Mouse (Mus musculus) bone marrow macrophage, adult 2 months (primary cell): ENCODE measurements around the gene Gm16223. TPM values are rescaled to one million over a fixed set of nuclear protein-coding genes. Genes with fewer than 3 reads are reported as not detected.

Source experiments
- H3K27ac ChIP-seq: 2 replicates; pipeline ENCODE4 v1.5.1; 2012; ENCODE audit warnings: low read depth, low read length; ENCODE audit not compliant: insufficient read depth
- H3K4me1 ChIP-seq: 2 replicates; pipeline ENCODE4 v1.6.1; 2012; ENCODE audit warnings: low read length; ENCODE audit not compliant: control insufficient read depth, insufficient read depth
- H3K4me3 ChIP-seq: 2 replicates; pipeline ENCODE4 v1.5.1; 2012; ENCODE audit warnings: mild to moderate bottlenecking, low read length, moderate library complexity; ENCODE audit not compliant: insufficient read depth
- CTCF ChIP-seq: IDR thresholded peaks from 2 replicates; pipeline ENCODE4 v1.5.1; 2012; ENCODE audit warnings: low read depth, mild to moderate bottlenecking, low read length, moderate library complexity
- POLR2A ChIP-seq: IDR thresholded peaks from 2 replicates; pipeline ENCODE4 v1.6.1; 2012; ENCODE audit warnings: mild to moderate bottlenecking, low read depth, low read length, borderline replicate concordance
- polyA plus RNA-seq: library from polyadenylated mRNA; stranded (reverse); fragments of >200 nt; gene quantifications from 2 replicates; pipeline ENCODE4 v1.2.4, GENCODE M21; 2012; ENCODE audit not compliant: missing spikeins, insufficient read depth, insufficient read length

The Gm16223 gene
- polyA plus RNA-seq, 1 experiment: 0.43 TPM

GRCm38 (mm10) chr5:42125562-42125961 lies 57.8 kb downstream of the Gm16223 start:
- H3K4me3 ChIP-seq: no peak overlapping the region
- H3K27ac ChIP-seq: no peak overlapping the region
- H3K4me1 ChIP-seq: no peaks in the 10 kb centered on the region
- TF ChIP-seq CTCF: no peak
- TF ChIP-seq POLR2A: no peak

GRCm38 (mm10) chr5:42155626-42156025 lies 87.9 kb downstream of the Gm16223 start:
- Histone ChIP-seq H3K27ac (no peak overlapping the region), H3K4me3 (no peak overlapping the region), H3K4me1 (no peaks in the 10 kb centered on the region)
- TF ChIP-seq CTCF (no peak), POLR2A (no peak)

DNA sequence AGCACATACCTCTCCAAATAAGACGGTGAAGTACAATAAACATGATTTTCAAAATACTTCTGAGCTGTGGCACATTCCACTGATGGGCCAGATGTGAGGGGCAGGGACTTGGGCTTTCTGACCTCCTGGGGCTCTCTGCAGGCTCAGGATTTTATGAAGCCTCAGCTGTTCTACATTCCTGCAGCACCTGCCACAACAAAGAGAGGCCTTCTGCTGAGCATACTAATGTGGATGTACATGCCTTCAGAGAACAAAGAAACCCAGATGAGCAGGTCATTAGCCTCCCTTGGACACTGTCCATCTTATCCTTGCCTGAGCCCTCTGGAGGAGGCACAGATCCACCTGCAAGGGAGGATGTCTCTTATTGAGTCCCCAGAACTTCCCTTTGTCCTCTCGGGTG lies 97.0 kb downstream of the Gm16223 start:
- Histone ChIP-seq H3K4me1 (no peaks in the 10 kb centered on the region), H3K27ac (no peak overlapping the region), H3K4me3 (no peak overlapping the region)
- no peak for TF ChIP-seq POLR2A
- no peak for TF ChIP-seq CTCF

- Histone ChIP-seq H3K27ac (no peak overlapping the region), H3K4me3 (no peak overlapping the region), H3K4me1 (no peaks in the 10 kb centered on the region)
- no peak for TF ChIP-seq CTCF
- TF ChIP-seq POLR2A: no peak
Measured at GRCm38 (mm10) chr5:42166311-42166710, 98.6 kb downstream of the Gm16223 start.

DNA sequence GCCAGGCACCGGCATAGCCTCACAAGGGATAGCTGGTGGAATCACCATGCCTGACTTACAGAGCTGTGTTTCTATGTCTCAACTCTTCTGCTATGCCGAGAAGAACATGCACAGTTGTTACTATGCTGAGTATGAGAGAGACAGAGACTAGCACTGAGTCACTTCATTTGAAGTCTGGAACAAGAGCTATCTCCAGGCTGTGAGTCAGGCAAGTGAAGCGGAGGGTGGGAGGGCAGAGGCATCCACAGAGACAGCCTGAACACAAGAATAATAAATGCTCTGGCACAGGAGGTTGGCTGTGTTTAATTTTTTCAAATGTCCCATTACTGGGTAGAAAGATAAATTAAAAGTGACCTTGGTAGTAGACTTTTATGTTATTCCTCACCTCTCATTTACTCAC lies 100.3 kb downstream of the Gm16223 start:
- no peak for TF ChIP-seq CTCF
- TF ChIP-seq POLR2A: no peak
- Histone ChIP-seq H3K4me1 (no peaks in the 10 kb centered on the region), H3K27ac (no peak overlapping the region), H3K4me3 (no peak overlapping the region)

- TF ChIP-seq POLR2A (no peak), CTCF (no peak)
- Histone ChIP-seq H3K4me1 (no peaks in the 10 kb centered on the region), H3K4me3 (no peak overlapping the region), H3K27ac (no peak overlapping the region)
Measured at GRCm38 (mm10) chr5:42168785-42169184, 101.0 kb downstream of the Gm16223 start.

- TF ChIP-seq POLR2A: no peak
- no peak for TF ChIP-seq CTCF
- Histone ChIP-seq H3K4me1 (no peaks in the 10 kb centered on the region), H3K27ac (no peak overlapping the region), H3K4me3 (no peak overlapping the region)
Measured at GRCm38 (mm10) chr5:42174109-42174508, 106.3 kb downstream of the Gm16223 start.

GRCm38 (mm10) chr5:42175424-42175823 lies 107.7 kb downstream of the Gm16223 start:
- H3K4me1 ChIP-seq: no peaks in the 10 kb centered on the region
- TF ChIP-seq POLR2A (no peak), CTCF (no peak)
- no peak overlapping the region for H3K4me3 ChIP-seq
- H3K27ac ChIP-seq: no peak overlapping the region

DNA sequence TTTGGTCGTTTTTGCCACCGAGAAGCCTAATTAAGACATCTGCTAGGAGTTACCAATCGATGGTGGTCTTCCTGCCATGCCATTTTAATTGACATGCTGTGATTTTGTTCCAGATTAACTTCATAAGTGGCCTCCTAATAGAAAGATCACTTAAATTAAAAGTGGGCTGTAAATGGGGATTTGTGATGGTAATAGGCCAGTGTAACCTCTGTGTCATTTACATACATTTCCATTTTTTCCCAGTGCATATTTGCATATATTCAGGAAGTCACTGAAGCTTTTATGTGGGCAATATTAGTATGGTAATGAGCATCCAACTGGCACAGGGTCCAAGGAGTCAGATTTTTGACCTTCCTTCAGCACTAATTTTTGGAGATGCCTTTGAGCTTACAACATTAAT lies 130.7 kb downstream of the Gm16223 start:
- no peaks in the 10 kb centered on the region for H3K4me1 ChIP-seq
- no peak for TF ChIP-seq CTCF
- no peak overlapping the region for H3K27ac ChIP-seq
- H3K4me3 ChIP-seq: no peak overlapping the region

DNA sequence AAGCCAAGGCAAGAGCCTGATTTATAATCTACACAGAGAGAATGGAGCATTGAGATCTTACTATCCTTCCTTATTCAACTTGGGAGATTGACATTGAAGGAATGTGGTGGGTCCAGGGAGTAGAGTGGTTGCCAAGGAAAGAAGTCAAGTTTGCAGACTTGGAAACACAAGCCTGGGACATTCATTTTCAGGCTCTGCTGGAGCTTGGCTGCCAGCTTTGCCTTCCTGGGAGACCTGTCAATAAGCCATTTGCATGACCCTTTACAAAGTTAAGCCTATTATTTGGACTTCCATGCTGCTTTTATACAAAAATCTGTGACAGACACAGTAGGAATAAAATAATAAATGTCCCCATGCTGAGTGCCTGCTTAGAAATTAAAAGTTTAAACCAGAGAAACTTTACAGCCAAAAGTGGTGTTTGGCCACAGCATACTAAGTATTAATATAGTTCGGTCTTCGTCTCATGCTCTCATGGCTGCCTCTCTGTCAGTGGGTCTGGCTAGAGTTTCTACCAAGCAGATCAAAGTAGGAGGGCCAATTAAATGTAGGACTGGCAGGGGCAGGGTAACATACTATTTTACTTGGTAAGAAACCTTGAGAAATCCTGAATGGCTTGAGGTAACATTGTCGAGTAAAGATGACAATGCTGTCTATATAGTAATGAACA lies 139.8 kb downstream of the Gm16223 start:
- Histone ChIP-seq H3K4me3 (no peak overlapping the region), H3K27ac (no peak overlapping the region), H3K4me1 (no peaks in the 10 kb centered on the region)
- TF ChIP-seq CTCF (no peak), POLR2A (no peak)
